ENCODE assay signal across 30 mouse cellular contexts in the genomic region with DNA sequence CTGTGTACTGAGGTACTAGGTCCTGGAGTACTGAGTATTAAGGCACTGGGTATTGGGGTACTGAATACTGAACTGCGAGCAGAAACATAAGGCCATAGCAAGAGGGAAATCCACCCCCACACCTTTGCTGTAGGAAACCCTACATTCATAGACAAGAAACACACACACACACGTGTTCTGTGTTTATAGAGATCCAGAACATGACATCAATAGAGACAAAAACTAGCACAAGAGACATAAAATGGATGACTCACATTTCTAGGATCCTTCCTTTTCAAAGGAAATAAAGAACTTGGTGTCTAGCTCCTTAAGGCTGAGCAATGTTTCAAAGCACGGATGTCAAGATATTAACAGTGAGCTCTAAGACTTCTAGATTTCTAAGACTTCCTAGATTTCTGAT. TPM values are rescaled to one million over a fixed set of nuclear protein-coding genes. Genes with fewer than 3 reads are reported as not detected.
DNase-seq lines count a peak whose midpoint lies in the region; ATAC-seq lines count a peak whose summit lies in the region.
"Had no signal": no experiment of that assay in that cellular context is flagged by ENCODE, and none has a peak within 500 bp of the region (broad histone marks: within the 10 kb centered on the region; RNA-seq: fewer than 3 reads in every experiment).

No protein-coding gene starts in this region.

- no peaks in the 10 kb centered on the region for H3K9me3 ChIP-seq in heart, embryonic 12.5 days (replicated peaks)
- H3K9me3 ChIP-seq in hindbrain, embryonic 12.5 days (replicated peaks) = no peaks in the 10 kb centered on the region
- no peaks in the 10 kb centered on the region for H3K9me3 ChIP-seq in hindbrain, embryonic 16.5 days (ENCODE audit: control insufficient read depth, low read length)
- no peaks in the 10 kb centered on the region for H3K9me3 ChIP-seq in midbrain, embryonic 12.5 days
- no peaks in the 10 kb centered on the region for H3K9me3 ChIP-seq in midbrain, embryonic 14.5 days (ENCODE audit: control insufficient read depth, low read length)
- no peaks in the 10 kb centered on the region for H3K9me3 ChIP-seq in limb, embryonic 13.5 days
- H3K9me3 ChIP-seq: embryonic facial prominence, embryonic 10.5 days; embryonic facial prominence, embryonic 13.5 days; forebrain, embryonic 13.5 days; heart, embryonic 15.5 days; hindbrain, embryonic 15.5 days had no signal

- 87% methylated on average over 3 of the region's 3 CpGs for WGBS in heart, embryonic 12.5 days
- 95% methylated on average over 3 of the region's 3 CpGs for WGBS in hindbrain, embryonic 12.5 days
- 91% methylated on average over 3 of the region's 3 CpGs for WGBS in hindbrain, embryonic 16.5 days
- 94% methylated on average over 3 of the region's 3 CpGs for WGBS in midbrain, embryonic 12.5 days
- 95% methylated on average over 3 of the region's 3 CpGs for WGBS in midbrain, embryonic 14.5 days
- 92% methylated on average over 3 of the region's 3 CpGs for WGBS in limb, embryonic 13.5 days

- peak; percentile 7 for DNase-seq in heart, adult 11 months
- DNase-seq in midbrain, embryonic 14.5 days = no peak
- no peak for DNase-seq in urinary bladder, postnatal 10 days (ENCODE audit: low spot score)
- DNase-seq: adrenal gland, adult 2 months; adrenal gland, postnatal 14 days; cerebellum, adult 11 months; cerebellum, adult 8-10 months; cerebellum, postnatal 10 days; cerebellum, postnatal 36 days; embryo, embryonic 11 days; forebrain, postnatal 0 days; gastrocnemius, postnatal 10 days; gastrocnemius, postnatal 36 days; heart, postnatal 10 days; heart, postnatal 36 days had no signal

- H3K27ac ChIP-seq in heart, embryonic 12.5 days (ENCODE audit: poor library complexity, severe bottlenecking) = no peak overlapping the region
- H3K27ac ChIP-seq in hindbrain, embryonic 12.5 days = peak overlapping the region; percentile 78; the same call in 1 of the 2 replicates
- H3K27ac ChIP-seq in hindbrain, embryonic 16.5 days (ENCODE audit: low read depth, low read length) = no peak overlapping the region
- 0 out of 2 replicates have a peak overlapping the region, but pooled peaks have one; percentile 88 for H3K27ac ChIP-seq in midbrain, embryonic 12.5 days (replicated peaks)
- no peak overlapping the region for H3K27ac ChIP-seq in midbrain, embryonic 14.5 days (replicated peaks; ENCODE audit: low read depth, low read length)
- H3K27ac ChIP-seq in limb, embryonic 13.5 days = 0 out of 2 replicates have a peak overlapping the region, but pooled peaks have one; percentile 28
- H3K27ac ChIP-seq: heart, embryonic 15.5 days; hindbrain, embryonic 15.5 days had no signal

- no peak overlapping the region for H3K4me2 ChIP-seq in heart, embryonic 12.5 days
- no peak overlapping the region for H3K4me2 ChIP-seq in hindbrain, embryonic 12.5 days (replicated peaks)
- no peak overlapping the region for H3K4me2 ChIP-seq in hindbrain, embryonic 16.5 days (ENCODE audit: low read length)
- H3K4me2 ChIP-seq in midbrain, embryonic 12.5 days (replicated peaks) = no peak overlapping the region
- no peak overlapping the region for H3K4me2 ChIP-seq in midbrain, embryonic 14.5 days (ENCODE audit: low read length)
- no peak overlapping the region for H3K4me2 ChIP-seq in limb, embryonic 13.5 days (replicated peaks)
- H3K4me2 ChIP-seq: embryonic facial prominence, embryonic 13.5 days; forebrain, embryonic 13.5 days; heart, embryonic 11.5 days; heart, embryonic 15.5 days; hindbrain, embryonic 15.5 days had no signal

- H3K4me1 ChIP-seq in heart, embryonic 12.5 days (replicated peaks) = peaks cover 10% of the 10 kb centered on the region
- H3K4me1 ChIP-seq in hindbrain, embryonic 12.5 days = peaks cover 34% of the 10 kb centered on the region
- H3K4me1 ChIP-seq in hindbrain, embryonic 16.5 days (ENCODE audit: control insufficient read depth, insufficient read depth, low read depth, low read length) = peaks cover 7% of the 10 kb centered on the region
- H3K4me1 ChIP-seq in midbrain, embryonic 12.5 days = peaks cover 46% of the 10 kb centered on the region
- peaks cover 18% of the 10 kb centered on the region for H3K4me1 ChIP-seq in midbrain, embryonic 14.5 days (ENCODE audit: control insufficient read depth, insufficient read depth, low read length)
- H3K4me1 ChIP-seq in limb, embryonic 13.5 days = peaks cover 64% of the 10 kb centered on the region

- H3K4me3 ChIP-seq in heart, embryonic 12.5 days = no peak overlapping the region
- no peak overlapping the region for H3K4me3 ChIP-seq in hindbrain, embryonic 12.5 days
- H3K4me3 ChIP-seq in hindbrain, embryonic 16.5 days (ENCODE audit: low read length) = no peak overlapping the region
- no peak overlapping the region for H3K4me3 ChIP-seq in midbrain, embryonic 12.5 days
- H3K4me3 ChIP-seq in midbrain, embryonic 14.5 days (replicated peaks; ENCODE audit: low read depth, low read length) = no peak overlapping the region
- no peak overlapping the region for H3K4me3 ChIP-seq in limb, embryonic 13.5 days
- H3K4me3 ChIP-seq: embryonic facial prominence, embryonic 10.5 days; embryonic facial prominence, embryonic 13.5 days; erythroblast, embryonic 14.5 days; forebrain, embryonic 13.5 days; heart, embryonic 15.5 days; hindbrain, embryonic 15.5 days had no signal

- no peak overlapping the region for H3K9ac ChIP-seq in heart, embryonic 12.5 days
- H3K9ac ChIP-seq in hindbrain, embryonic 12.5 days = no peak overlapping the region
- H3K9ac ChIP-seq in hindbrain, embryonic 16.5 days (ENCODE audit: low read depth, low read length) = no peak overlapping the region
- no peak overlapping the region for H3K9ac ChIP-seq in midbrain, embryonic 12.5 days (replicated peaks)
- no peak overlapping the region for H3K9ac ChIP-seq in midbrain, embryonic 14.5 days (replicated peaks; ENCODE audit: low read length)
- no peak overlapping the region for H3K9ac ChIP-seq in limb, embryonic 13.5 days
- H3K9ac ChIP-seq: embryonic facial prominence, embryonic 13.5 days; forebrain, embryonic 13.5 days; forebrain, postnatal 0 days; heart, embryonic 15.5 days; hindbrain, embryonic 15.5 days had no signal

- H3K36me3 ChIP-seq in heart, embryonic 12.5 days = no peaks in the 10 kb centered on the region
- H3K36me3 ChIP-seq in hindbrain, embryonic 12.5 days = no peaks in the 10 kb centered on the region
- no peaks in the 10 kb centered on the region for H3K36me3 ChIP-seq in hindbrain, embryonic 16.5 days (ENCODE audit: control insufficient read depth, insufficient read depth, low read length)
- H3K36me3 ChIP-seq in midbrain, embryonic 12.5 days = no peaks in the 10 kb centered on the region
- H3K36me3 ChIP-seq in midbrain, embryonic 14.5 days (ENCODE audit: control insufficient read depth, insufficient read depth, low read length) = no peaks in the 10 kb centered on the region
- H3K36me3 ChIP-seq in limb, embryonic 13.5 days = no peaks in the 10 kb centered on the region
- H3K36me3 ChIP-seq: embryonic facial prominence, embryonic 10.5 days; embryonic facial prominence, embryonic 13.5 days; heart, embryonic 15.5 days; hindbrain, embryonic 15.5 days had no signal

- ATAC-seq in heart, embryonic 12.5 days (ENCODE audit: insufficient number of reproducible peaks, low FRiP score) = no peak
- ATAC-seq in hindbrain, embryonic 12.5 days (ENCODE audit: low FRiP score) = no peak
- ATAC-seq in hindbrain, embryonic 16.5 days = no peak
- ATAC-seq in midbrain, embryonic 12.5 days (ENCODE audit: low FRiP score, low read depth) = no peak
- no peak for ATAC-seq in midbrain, embryonic 14.5 days (ENCODE audit: low FRiP score, low TSS enrichment)
- no peak for ATAC-seq in limb, embryonic 13.5 days (ENCODE audit: low FRiP score, low read depth)
- ATAC-seq: CD4-positive, CD25-positive, alpha-beta regulatory T cell, adult 4 months; forebrain, embryonic 13.5 days; forebrain, postnatal 0 days; inflammation-experienced regulatory T-cells, adult 6 months; intestine, embryonic 16.5 days had no signal

- peaks cover 5% of the 10 kb centered on the region; the same call in 1 of the 2 replicates for H3K27me3 ChIP-seq in heart, embryonic 12.5 days (replicated peaks)
- H3K27me3 ChIP-seq in hindbrain, embryonic 12.5 days = no peaks in the 10 kb centered on the region
- H3K27me3 ChIP-seq in hindbrain, embryonic 16.5 days (replicated peaks; ENCODE audit: control insufficient read depth, insufficient read depth, low read length) = no peaks in the 10 kb centered on the region
- H3K27me3 ChIP-seq in midbrain, embryonic 12.5 days = no peaks in the 10 kb centered on the region
- no peaks in the 10 kb centered on the region; the same call in 1 of the 2 replicates for H3K27me3 ChIP-seq in midbrain, embryonic 14.5 days (ENCODE audit: control insufficient read depth, insufficient read depth, low read length)
- no peaks in the 10 kb centered on the region for H3K27me3 ChIP-seq in limb, embryonic 13.5 days
- H3K27me3 ChIP-seq: embryonic facial prominence, embryonic 13.5 days; heart, embryonic 15.5 days had no signal

RNA-seq across cellular contexts. Expression of a gene that starts 49.9 kb away (rescaled TPM):
- polyA plus RNA-seq in heart, embryonic 12.5 days (2016; fragmentation: Nextera tagmentation; extraction: Ambion mirVana) = 6.8 and 7.1 TPM in 2 replicates
- polyA plus RNA-seq in hindbrain, embryonic 12.5 days (2016; fragmentation: Nextera tagmentation; extraction: Ambion mirVana) = 9.4 and 9.9 TPM in 2 replicates
- polyA plus RNA-seq in hindbrain, embryonic 16.5 days (2015; fragmentation: Nextera tagmentation; extraction: Ambion mirVana) = 3.2 and 4.7 TPM in 2 replicates
- polyA plus RNA-seq in midbrain, embryonic 12.5 days (2016; fragmentation: Nextera tagmentation; extraction: Ambion mirVana) = 9.5 and 9.9 TPM in 2 replicates
- 3.8 and 5.7 TPM in 2 replicates for polyA plus RNA-seq in midbrain, embryonic 14.5 days (2014; fragmentation: Nextera tagmentation; extraction: Ambion mirVana)
- 10.2 and 11.0 TPM in 2 replicates for polyA plus RNA-seq in limb, embryonic 13.5 days (2015; fragmentation: Nextera tagmentation; extraction: Ambion mirVana)

Comparison
In these comparisons a context has a peak if more than half of its experiments do, and no peak if none do; other contexts are left out.
1. H3K27ac ChIP-seq: peak in hindbrain, embryonic 12.5 days (single experiment), midbrain, embryonic 12.5 days (single experiment) and limb, embryonic 13.5 days (single experiment); none in heart, embryonic 12.5 days (single experiment), hindbrain, embryonic 16.5 days (single experiment) and midbrain, embryonic 14.5 days (single experiment).